Comparison of ENCODE assay signal across 16 mouse cellular contexts in genomic region chr8:48901668-48902406, GRCm38 (mm10).
"Had no signal": no experiment of that assay in that cellular context is flagged by ENCODE, and none has a peak within 500 bp of the region (broad histone marks: within the 10 kb centered on the region; RNA-seq: fewer than 3 reads in every experiment).

No protein-coding gene starts in this region.

- H3K4me2 ChIP-seq: hindbrain, embryonic 15.5 days; kidney, embryonic 15.5 days; limb, embryonic 13.5 days; liver, embryonic 11.5 days; liver, embryonic 15.5 days; neural tube, embryonic 15.5 days had no signal

- DNase-seq: kidney, adult 2 months; kidney, postnatal 14 days; left cerebral cortex, postnatal 4 days; lung, postnatal 4 days; midbrain, embryonic 14.5 days; retina, postnatal 1 day; right cerebral cortex, postnatal 4 days; thymus, postnatal 4 days had no signal

- H3K9ac ChIP-seq: hindbrain, embryonic 15.5 days; kidney, embryonic 15.5 days; limb, embryonic 13.5 days; liver, embryonic 15.5 days; neural tube, embryonic 15.5 days had no signal

- H3K27me3 ChIP-seq: hindbrain, embryonic 15.5 days; kidney, embryonic 15.5 days; limb, embryonic 13.5 days; liver, embryonic 15.5 days; neural tube, embryonic 15.5 days had no signal

- H3K4me1 ChIP-seq: hindbrain, embryonic 15.5 days; limb, embryonic 13.5 days; neural tube, embryonic 15.5 days had no signal

- H3K9me3 ChIP-seq: hindbrain, embryonic 15.5 days; kidney, embryonic 15.5 days; limb, embryonic 13.5 days; liver, embryonic 15.5 days; midbrain, embryonic 10.5 days; neural tube, embryonic 15.5 days had no signal

- H3K27ac ChIP-seq: hindbrain, embryonic 15.5 days; kidney, embryonic 15.5 days; limb, embryonic 13.5 days; liver, embryonic 15.5 days; midbrain, embryonic 10.5 days; neural tube, embryonic 15.5 days had no signal

- H3K36me3 ChIP-seq: hindbrain, embryonic 15.5 days; kidney, embryonic 15.5 days; limb, embryonic 13.5 days; liver, embryonic 15.5 days; midbrain, embryonic 10.5 days; neural tube, embryonic 15.5 days had no signal

- H3K4me3 ChIP-seq: hindbrain, embryonic 15.5 days; kidney, embryonic 15.5 days; limb, embryonic 13.5 days; liver, embryonic 15.5 days; midbrain, embryonic 10.5 days; myocyte; neural tube, embryonic 15.5 days had no signal
